Mouse (Mus musculus): ENCODE data around the gene 1520401A03Rik. TPM values are rescaled to one million over a fixed set of nuclear protein-coding genes. Genes with fewer than 3 reads are reported as not detected.

1520401A03Rik gene
- polyA plus RNA-seq, 1 experiment = 0.40 TPM

DNA sequence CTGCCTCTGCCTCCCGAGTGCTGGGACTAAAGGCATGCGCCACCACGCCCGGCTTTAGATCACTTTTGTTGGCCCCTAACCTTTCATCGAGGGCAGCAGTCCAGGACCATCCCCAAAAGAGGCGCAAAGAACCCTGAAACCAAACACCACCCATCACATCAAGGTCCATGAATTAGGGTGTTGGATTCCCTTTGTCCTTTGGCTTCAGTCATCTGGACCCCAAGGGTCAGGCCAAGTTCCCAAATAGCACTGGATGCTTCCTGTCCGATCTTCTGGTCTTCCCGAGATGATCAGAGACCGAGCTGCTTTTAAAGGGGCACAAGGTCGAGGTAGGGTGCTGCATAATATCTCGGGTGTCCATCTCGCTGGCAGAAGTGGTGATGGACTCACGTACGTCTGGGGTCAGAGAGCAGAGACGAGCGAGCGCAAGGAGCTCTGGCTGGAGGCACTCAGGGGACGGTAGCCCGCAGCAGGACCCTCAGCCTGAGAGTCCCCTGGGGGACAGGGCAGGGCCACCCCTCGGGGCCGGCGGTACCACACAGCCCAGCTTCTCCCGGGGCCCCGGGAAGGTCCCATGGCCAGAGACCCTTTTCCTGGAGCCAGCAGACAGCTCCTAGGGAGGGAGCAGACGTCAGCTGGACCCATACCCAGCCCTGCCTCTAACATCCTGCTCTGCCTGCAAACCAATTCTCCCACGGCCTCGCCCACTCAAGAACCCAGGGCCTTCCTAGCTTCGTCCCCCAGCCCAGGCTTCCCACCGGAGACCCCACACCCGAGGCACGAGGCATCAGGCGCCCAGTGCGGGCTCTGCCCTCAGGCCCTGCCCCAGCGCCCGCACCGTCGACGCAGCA, 19.0 kb upstream of the 1520401A03Rik start:
- H3ac ChIP-seq (ENCODE audit: control insufficient read depth, insufficient read length) = no peak overlapping the region
- H3K79me2 ChIP-seq (ENCODE audit: control insufficient read depth, insufficient read depth) = no peaks in the 10 kb centered on the region
- peaks cover 38% of the 10 kb centered on the region for H3K27me3 ChIP-seq (ENCODE audit: control insufficient read depth, insufficient read depth, insufficient read length)
- no peak for TF ChIP-seq REST (IDR thresholded peaks at IDR 0.05; ENCODE audit: insufficient read depth, insufficient read length)
- no peak for TF ChIP-seq SRF (IDR thresholded peaks at IDR 0.05; ENCODE audit: control insufficient read depth, insufficient read length, low read depth)
- no peak for TF ChIP-seq MYOG (IDR thresholded peaks at IDR 0.05; ENCODE audit: control insufficient read depth in 1 of 3, insufficient read depth in 1 of 3, insufficient read length in 2 of 3, low read depth in 2 of 3)
- no peak for TF ChIP-seq CEBPB (IDR thresholded peaks at IDR 0.05; ENCODE audit: insufficient read depth, poor library complexity, severe bottlenecking)
- TF ChIP-seq USF1 (IDR thresholded peaks at IDR 0.05; ENCODE audit: low read depth) = no peak
- H3K4me3 ChIP-seq = no peak overlapping the region
- no peak overlapping the region for H3K4me2 ChIP-seq (ENCODE audit: low read depth)
- H3K36me3 ChIP-seq (ENCODE audit: control insufficient read depth, insufficient read depth) = no peaks in the 10 kb centered on the region

DNA sequence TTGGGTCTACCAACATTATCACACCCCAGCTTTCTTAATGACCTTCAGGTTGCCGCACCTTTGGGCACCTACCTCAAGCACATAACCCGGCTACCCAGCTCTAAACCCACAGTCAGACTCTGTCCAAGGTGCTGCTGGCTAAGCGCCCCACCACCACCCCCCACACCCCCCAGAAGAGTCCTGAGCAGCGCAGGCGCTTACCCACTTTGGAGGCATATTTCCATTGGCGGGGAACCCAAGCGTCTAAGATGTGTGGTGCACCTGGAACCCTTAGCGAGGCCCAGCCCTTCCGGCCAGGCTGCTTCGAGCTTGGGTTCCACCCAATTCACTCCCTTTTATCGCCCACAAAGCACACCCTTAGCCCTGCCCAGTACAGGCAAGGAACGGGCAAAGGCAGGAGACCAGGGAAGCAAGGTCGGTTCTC, 18.0 kb upstream of the 1520401A03Rik start, which contains the start of gene Paqr4:
Gene Paqr4 (minus strand): TSS at position 270 of the 424 bp plus-strand sequence.
- H3K4me3 ChIP-seq = peak within 1 kb of the TSS; percentile 35
- H3K4me2 ChIP-seq (ENCODE audit: low read depth) = peak within 1 kb of the TSS; percentile 94
- no peaks in the 10 kb centered on the region for H3K79me2 ChIP-seq (ENCODE audit: control insufficient read depth, insufficient read depth)
- TF ChIP-seq MYOD1 (IDR thresholded peaks at IDR 0.05; ENCODE audit: control insufficient read depth in 1 of 3, insufficient read length in 2 of 3, low read depth in 2 of 3) = no peak
- TF ChIP-seq REST (IDR thresholded peaks at IDR 0.05; ENCODE audit: insufficient read depth, insufficient read length) = peak; percentile 44
- peaks cover 35% of the 10 kb centered on the region for H3K27me3 ChIP-seq (ENCODE audit: control insufficient read depth, insufficient read depth, insufficient read length)
- H3ac ChIP-seq (ENCODE audit: control insufficient read depth, insufficient read length) = peak within 1 kb of the TSS; percentile 37
- no peaks in the 10 kb centered on the region for H3K36me3 ChIP-seq (ENCODE audit: control insufficient read depth, insufficient read depth)

DNA sequence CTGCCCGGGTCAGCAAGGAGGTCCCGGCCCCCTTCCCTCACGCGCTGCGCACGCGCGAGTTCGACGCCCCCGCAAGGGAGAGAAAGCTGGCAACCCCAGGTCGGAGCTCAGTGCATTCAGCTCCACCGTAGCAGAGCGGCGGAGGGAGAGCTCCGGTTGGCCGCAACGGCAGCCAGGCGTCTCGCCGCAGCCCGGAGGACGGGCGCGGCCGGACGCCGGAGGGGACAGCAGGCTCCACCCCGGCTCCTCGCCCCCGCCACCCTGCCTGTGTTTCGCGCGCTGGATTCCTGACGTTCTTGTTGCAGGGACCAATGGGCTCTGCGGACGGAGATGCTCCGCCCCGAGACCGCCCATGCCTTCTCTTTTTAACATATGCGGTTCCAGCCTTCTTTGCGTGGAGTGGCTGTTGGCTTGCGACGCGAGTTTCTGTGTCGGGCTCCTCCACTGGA, 17.6 kb upstream of the 1520401A03Rik start:
- H3K27me3 ChIP-seq (ENCODE audit: control insufficient read depth, insufficient read depth, insufficient read length) = peaks cover 30% of the 10 kb centered on the region
- H3K36me3 ChIP-seq (ENCODE audit: control insufficient read depth, insufficient read depth) = no peaks in the 10 kb centered on the region
- peak overlapping the region; percentile 94 for H3K4me2 ChIP-seq (ENCODE audit: low read depth)
- peak; percentile 28 for TF ChIP-seq SRF (IDR thresholded peaks at IDR 0.05; ENCODE audit: control insufficient read depth, insufficient read length, low read depth)
- TF ChIP-seq MYOD1 (IDR thresholded peaks at IDR 0.05; ENCODE audit: control insufficient read depth in 1 of 3, insufficient read length in 2 of 3, low read depth in 2 of 3) = peak in 1 of 3 experiments; percentile 12
- no peak for TF ChIP-seq TCF3 (IDR thresholded peaks at IDR 0.05; ENCODE audit: insufficient read length, low read depth)
- TF ChIP-seq REST (IDR thresholded peaks at IDR 0.05; ENCODE audit: insufficient read depth, insufficient read length) = no peak
- TF ChIP-seq CEBPB (IDR thresholded peaks at IDR 0.05; ENCODE audit: insufficient read depth, poor library complexity, severe bottlenecking) = no peak
- TF ChIP-seq POLR2AphosphoS2 (IDR thresholded peaks at IDR 0.05; ENCODE audit: insufficient read length, low read depth) = peak; percentile 58
- no peak for TF ChIP-seq TCF12 (IDR thresholded peaks at IDR 0.05; ENCODE audit: insufficient read depth, poor library complexity, severe bottlenecking)
- peak; percentile 72 for TF ChIP-seq E2F4 (IDR thresholded peaks at IDR 0.05; ENCODE audit: insufficient read depth)
- no peak for TF ChIP-seq MAX (IDR thresholded peaks at IDR 0.05; ENCODE audit: low read depth)
- peak in 1 of 3 experiments; percentile 17 for TF ChIP-seq MYOG (IDR thresholded peaks at IDR 0.05; ENCODE audit: control insufficient read depth in 1 of 3, insufficient read depth in 1 of 3, insufficient read length in 2 of 3, low read depth in 2 of 3)
- peak; percentile 84 for TF ChIP-seq POLR2A (IDR thresholded peaks at IDR 0.05; ENCODE audit: insufficient read length, low read depth)
- TF ChIP-seq USF1 (IDR thresholded peaks at IDR 0.05; ENCODE audit: low read depth) = no peak
- peak overlapping the region; percentile 37 for H3ac ChIP-seq (ENCODE audit: control insufficient read depth, insufficient read length)
- H3K4me3 ChIP-seq = peak overlapping the region; percentile 35
- no peaks in the 10 kb centered on the region for H3K79me2 ChIP-seq (ENCODE audit: control insufficient read depth, insufficient read depth)

DNA sequence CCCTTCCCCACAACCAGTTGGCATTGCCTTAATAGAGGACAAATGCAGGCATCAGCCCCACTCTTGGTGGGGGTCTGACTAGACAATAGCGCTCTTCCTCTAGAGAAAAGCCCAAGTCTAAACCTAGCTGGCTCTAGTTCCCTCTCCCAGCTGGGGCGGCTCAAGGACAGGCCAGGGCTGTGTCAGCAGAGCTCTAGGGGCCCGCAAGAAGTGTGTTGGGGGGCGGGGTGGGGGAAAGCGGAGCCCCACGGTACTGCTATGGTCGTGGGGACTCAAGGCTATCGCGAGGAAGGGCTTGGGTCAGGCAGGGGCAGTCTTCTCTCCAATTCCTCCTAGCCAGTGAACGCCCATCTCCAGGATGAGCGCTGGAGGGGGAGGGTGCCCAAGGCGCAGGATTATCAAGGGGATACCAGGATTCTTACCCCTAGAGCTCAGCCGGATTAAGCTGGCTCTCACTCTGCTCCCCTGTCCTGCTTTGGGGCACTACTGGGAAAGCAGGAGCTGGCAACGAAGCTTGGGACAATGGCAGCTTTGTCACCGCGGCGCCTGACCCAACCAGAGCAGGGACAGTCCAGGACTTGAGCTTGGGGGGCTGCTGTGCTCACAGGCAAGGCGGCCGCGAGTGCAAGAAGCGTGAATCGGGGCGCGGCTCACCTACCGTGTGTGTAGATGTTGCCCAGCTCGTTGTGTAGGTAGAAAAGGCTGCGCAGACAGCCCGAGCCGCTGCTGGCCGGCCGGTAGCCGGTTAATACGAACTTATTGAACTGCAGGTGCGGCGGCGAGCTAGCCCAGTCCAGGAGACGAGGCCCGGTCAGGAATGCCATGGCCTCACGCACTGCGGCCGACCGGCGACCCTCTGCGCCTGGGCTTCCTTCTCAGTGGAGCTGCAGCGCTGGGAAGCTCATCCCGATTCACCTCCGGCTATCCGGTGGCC, 16.9 kb upstream of the 1520401A03Rik start:
- no peak for TF ChIP-seq POLR2AphosphoS2 (IDR thresholded peaks at IDR 0.05; ENCODE audit: insufficient read length, low read depth)
- no peak for TF ChIP-seq CEBPB (IDR thresholded peaks at IDR 0.05; ENCODE audit: insufficient read depth, poor library complexity, severe bottlenecking)
- TF ChIP-seq MYOD1 (IDR thresholded peaks at IDR 0.05; ENCODE audit: control insufficient read depth in 1 of 3, insufficient read length in 2 of 3, low read depth in 2 of 3) = no peak
- TF ChIP-seq SRF (IDR thresholded peaks at IDR 0.05; ENCODE audit: control insufficient read depth, insufficient read length, low read depth) = no peak
- TF ChIP-seq REST (IDR thresholded peaks at IDR 0.05; ENCODE audit: insufficient read depth, insufficient read length) = no peak
- TF ChIP-seq POLR2A (IDR thresholded peaks at IDR 0.05; ENCODE audit: insufficient read length, low read depth) = no peak
- no peak for TF ChIP-seq USF1 (IDR thresholded peaks at IDR 0.05; ENCODE audit: low read depth)
- Histone ChIP-seq H3K27me3 (ENCODE audit: control insufficient read depth, insufficient read depth, insufficient read length) (peaks cover 23% of the 10 kb centered on the region), H3K4me2 (ENCODE audit: low read depth) (peak overlapping the region; percentile 94), H3ac (ENCODE audit: control insufficient read depth, insufficient read length) (peak overlapping the region; percentile 37), H3K79me2 (ENCODE audit: control insufficient read depth, insufficient read depth) (no peaks in the 10 kb centered on the region), H3K36me3 (ENCODE audit: control insufficient read depth, insufficient read depth) (no peaks in the 10 kb centered on the region), H3K4me3 (peak overlapping the region; percentile 35)
